Mouse (Mus musculus): Measurements from ENCODE around the gene Ctnnbip1. TPM values are rescaled to one million over a fixed set of nuclear protein-coding genes. Genes with fewer than 3 reads are reported as not detected.

Gene Ctnnbip1
- total and polyA plus RNA-seq, 2 experiments from 2014 or later: 31.8 to 53.6 TPM

- H3K4me3 ChIP-seq (ENCODE audit: low read depth, low read length): no peak overlapping the region
These were observed 9.8 kb downstream of the Ctnnbip1 start for GRCm38 (mm10) chr4:149527621-149528354.

GRCm38 (mm10) chr4:149529691-149530090 is 11.7 kb downstream of the Ctnnbip1 start:
- no peak overlapping the region for H3K4me2 ChIP-seq (ENCODE audit: low read depth, low read length)
- WGBS: 44% methylated on average over 6 of the region's 6 CpGs
- no peaks in the 10 kb centered on the region for H3K27me3 ChIP-seq (ENCODE audit: control insufficient read depth, insufficient read depth, low read length)
- ATAC-seq (ENCODE audit: insufficient read depth, low read depth) (peak; percentile 25; the same call in 1 of the 2 replicates), DNase-seq (ENCODE audit: low spot score) (no peak)
- peak overlapping the region; percentile 71 for H3K27ac ChIP-seq (ENCODE audit: low read depth)
- H3K4me1 ChIP-seq (ENCODE audit: control insufficient read depth, insufficient read depth): peaks cover 32% of the 10 kb centered on the region
- no peaks in the 10 kb centered on the region for H3K9me3 ChIP-seq (replicated peaks; ENCODE audit: control insufficient read depth, low read length)
- TF ChIP-seq EP300 (IDR thresholded peaks at IDR 0.05; ENCODE audit: low read depth) (no peak), CTCF (IDR thresholded peaks at IDR 0.05; ENCODE audit: low read depth) (no peak)
- H3K9ac ChIP-seq (replicated peaks; ENCODE audit: low read depth, low read length): no peak overlapping the region
- no peak overlapping the region for H3K4me3 ChIP-seq (ENCODE audit: low read depth, low read length)
- no peaks in the 10 kb centered on the region for H3K36me3 ChIP-seq (replicated peaks; ENCODE audit: control insufficient read depth, insufficient read depth, low read length)

More at GRCm38 (mm10) chr4:149527621-149528354, 9.8 kb downstream of the Ctnnbip1 start:
- Histone ChIP-seq H3K9me3 (replicated peaks; ENCODE audit: control insufficient read depth, low read length) (no peaks in the 10 kb centered on the region), H3K4me2 (ENCODE audit: low read depth, low read length) (no peak overlapping the region), H3K36me3 (replicated peaks; ENCODE audit: control insufficient read depth, insufficient read depth, low read length) (no peaks in the 10 kb centered on the region), H3K27me3 (ENCODE audit: control insufficient read depth, insufficient read depth, low read length) (no peaks in the 10 kb centered on the region), H3K27ac (ENCODE audit: low read depth) (peak overlapping the region; percentile 71), H3K9ac (replicated peaks; ENCODE audit: low read depth, low read length) (no peak overlapping the region), H3K4me1 (ENCODE audit: control insufficient read depth, insufficient read depth) (peaks cover 44% of the 10 kb centered on the region)
- 64% methylated on average over 15 of the region's 15 CpGs for WGBS
- TF ChIP-seq CTCF (IDR thresholded peaks at IDR 0.05; ENCODE audit: low read depth) (no peak), EP300 (IDR thresholded peaks at IDR 0.05; ENCODE audit: low read depth) (0 out of 2 replicates have a peak, but pooled peaks have one; percentile 65)
- ATAC-seq (ENCODE audit: insufficient read depth, low read depth) (0 out of 2 replicates have a peak, but pooled peaks have one; percentile 12), DNase-seq (ENCODE audit: low spot score) (no peak)

DNA sequence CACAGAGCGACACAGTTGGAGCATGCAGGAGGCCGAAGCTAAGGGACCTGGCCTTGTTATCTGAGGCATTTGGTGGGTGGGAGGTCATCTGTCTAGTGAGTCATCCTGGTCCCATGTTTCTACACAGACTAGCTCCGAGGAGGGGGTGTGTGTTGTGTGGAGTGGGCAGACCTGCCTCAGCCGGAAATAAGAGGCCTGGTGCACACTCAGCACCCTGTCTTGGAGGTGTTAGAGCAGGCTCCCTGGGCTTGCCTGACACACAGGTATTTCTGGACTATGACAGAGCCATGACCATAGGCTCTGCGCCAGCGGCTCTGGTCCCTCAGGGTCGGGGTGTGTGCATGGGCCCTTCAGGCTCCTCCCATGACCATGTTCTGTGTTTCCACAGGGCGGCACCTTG is 21.4 kb downstream of the Ctnnbip1 start:
- Histone ChIP-seq H3K4me1 (ENCODE audit: control insufficient read depth, insufficient read depth) (peaks cover 8% of the 10 kb centered on the region; the same call in 1 of the 2 replicates), H3K4me2 (ENCODE audit: low read depth, low read length) (no peak overlapping the region), H3K9ac (replicated peaks; ENCODE audit: low read depth, low read length) (no peak overlapping the region), H3K27ac (ENCODE audit: low read depth) (peak overlapping the region; percentile 62), H3K36me3 (replicated peaks; ENCODE audit: control insufficient read depth, insufficient read depth, low read length) (0 out of 2 replicates have a peak, but pooled peaks cover 2% of the 10 kb centered on the region), H3K9me3 (replicated peaks; ENCODE audit: control insufficient read depth, low read length) (no peaks in the 10 kb centered on the region), H3K27me3 (ENCODE audit: control insufficient read depth, insufficient read depth, low read length) (no peaks in the 10 kb centered on the region), H3K4me3 (ENCODE audit: low read depth, low read length) (no peak overlapping the region)
- peak; percentile 83; the same call in 1 of the 2 replicates for TF ChIP-seq EP300 (IDR thresholded peaks at IDR 0.05; ENCODE audit: low read depth)
- TF ChIP-seq CTCF (IDR thresholded peaks at IDR 0.05; ENCODE audit: low read depth): no peak
- 26% methylated on average over 8 of the region's 8 CpGs for WGBS
- DNase-seq (ENCODE audit: low spot score) (peak; percentile 82), ATAC-seq (ENCODE audit: insufficient read depth, low read depth) (peak; percentile 95)

DNA sequence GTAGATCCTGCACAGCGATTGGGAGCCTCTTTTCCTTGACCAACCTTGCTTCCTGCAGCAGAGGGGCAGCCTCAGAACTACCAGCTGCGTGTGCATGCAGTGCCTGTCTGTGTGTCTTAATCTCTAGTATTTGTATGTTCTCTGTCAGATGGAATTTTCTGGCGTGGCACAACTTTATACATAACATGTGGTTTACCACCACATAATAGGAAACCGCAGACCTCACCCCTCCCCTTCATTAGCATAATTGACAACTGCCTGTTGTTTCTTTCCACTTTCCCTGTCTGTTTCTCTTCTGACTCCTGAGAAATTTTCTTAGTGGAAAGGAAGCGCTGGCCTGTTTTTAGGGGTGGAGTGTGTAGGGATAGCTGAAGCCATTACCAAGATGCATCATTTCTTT is 23.9 kb downstream of the Ctnnbip1 start:
- Histone ChIP-seq H3K4me2 (ENCODE audit: low read depth, low read length) (no peak overlapping the region), H3K27ac (ENCODE audit: low read depth) (no peak overlapping the region), H3K4me1 (ENCODE audit: control insufficient read depth, insufficient read depth) (peaks cover 8% of the 10 kb centered on the region; the same call in 1 of the 2 replicates), H3K9ac (replicated peaks; ENCODE audit: low read depth, low read length) (no peak overlapping the region; the same call in 1 of the 2 replicates), H3K27me3 (ENCODE audit: control insufficient read depth, insufficient read depth, low read length) (no peaks in the 10 kb centered on the region), H3K4me3 (ENCODE audit: low read depth, low read length) (no peak overlapping the region), H3K9me3 (replicated peaks; ENCODE audit: control insufficient read depth, low read length) (no peaks in the 10 kb centered on the region), H3K36me3 (replicated peaks; ENCODE audit: control insufficient read depth, insufficient read depth, low read length) (peaks cover 15% of the 10 kb centered on the region)
- ATAC-seq (ENCODE audit: insufficient read depth, low read depth) (no peak), DNase-seq (ENCODE audit: low spot score) (no peak)
- TF ChIP-seq EP300 (IDR thresholded peaks at IDR 0.05; ENCODE audit: low read depth) (no peak), CTCF (IDR thresholded peaks at IDR 0.05; ENCODE audit: low read depth) (no peak)
- 48% methylated on average over 5 of the region's 5 CpGs for WGBS

- Histone ChIP-seq H3K9ac (replicated peaks; ENCODE audit: low read depth, low read length) (no peak overlapping the region), H3K9me3 (replicated peaks; ENCODE audit: control insufficient read depth, low read length) (no peaks in the 10 kb centered on the region), H3K27ac (ENCODE audit: low read depth) (no peak overlapping the region), H3K27me3 (ENCODE audit: control insufficient read depth, insufficient read depth, low read length) (no peaks in the 10 kb centered on the region), H3K4me3 (ENCODE audit: low read depth, low read length) (no peak overlapping the region), H3K4me2 (ENCODE audit: low read depth, low read length) (no peak overlapping the region), H3K36me3 (replicated peaks; ENCODE audit: control insufficient read depth, insufficient read depth, low read length) (peaks cover 20% of the 10 kb centered on the region), H3K4me1 (ENCODE audit: control insufficient read depth, insufficient read depth) (peaks cover 8% of the 10 kb centered on the region; the same call in 1 of the 2 replicates)
- no peak for TF ChIP-seq EP300 (IDR thresholded peaks at IDR 0.05; ENCODE audit: low read depth)
- TF ChIP-seq CTCF (IDR thresholded peaks at IDR 0.05; ENCODE audit: low read depth): no peak
- DNase-seq (ENCODE audit: low spot score): no peak
- no peak for ATAC-seq (ENCODE audit: insufficient read depth, low read depth)
- 78% methylated on average over 12 of the region's 12 CpGs for WGBS
These were observed 24.4 kb downstream of the Ctnnbip1 start for GRCm38 (mm10) chr4:149542431-149542830.

Data from heart, postnatal 0 days (tissue).